Mouse (Mus musculus) adrenal gland, postnatal 4 days (tissue): ENCODE measurements around the gene Sgf29. TPM values are rescaled to one million over a fixed set of nuclear protein-coding genes. Genes with fewer than 3 reads are reported as not detected.

Experiments
- DNase-seq, 2 experiments: peaks; one replicate each; pipeline ENCODE4 v3.0.0; 2021 to 2022; ENCODE audit warnings: low spot score in 2 of 2, mixed read lengths in 2 of 2
- total RNA-seq, 2 experiments: library from RNA; stranded (reverse); gene quantifications; 2 replicates each; pipeline ENCODE4 v1.2.3; 2021

Sgf29 gene
- total RNA-seq, 2 experiments from 2014 or later = 30.4 to 33.5 TPM

- DNase-seq = no peak
Measured at GRCm38 (mm10) chr7:126702861-126703756, 54.0 kb downstream of the Sgf29 start.

GRCm38 (mm10) chr7:126703757-126704077 is 54.6 kb downstream of the Sgf29 start:
- DNase-seq = no peak

GRCm38 (mm10) chr7:126704121-126704980 is 55.2 kb downstream of the Sgf29 start:
- DNase-seq = peak; percentile 43 to 55

GRCm38 (mm10) chr7:126707442-126708174 is 58.5 kb downstream of the Sgf29 start, which contains the start of gene Coro1a:
Gene Coro1a, minus strand, starts transcription at chr7:126707787.
- DNase-seq = no peak

GRCm38 (mm10) chr7:126708175-126708952 is 59.3 kb downstream of the Sgf29 start:
- DNase-seq = no peak

GRCm38 (mm10) chr7:126710266-126710665 is 61.2 kb downstream of the Sgf29 start:
- no peak for DNase-seq

GRCm38 (mm10) chr7:126711910-126712309 is 62.8 kb downstream of the Sgf29 start:
- DNase-seq = no peak

GRCm38 (mm10) chr7:126715679-126716078 is 66.6 kb downstream of the Sgf29 start:
- no peak for DNase-seq

- DNase-seq = no peak
Measured at GRCm38 (mm10) chr7:126717566-126717965, 68.5 kb downstream of the Sgf29 start.

- no peak for DNase-seq
Measured at GRCm38 (mm10) chr7:126718787-126719337, 69.8 kb downstream of the Sgf29 start.

- no peak for DNase-seq
Measured at GRCm38 (mm10) chr7:126721635-126722034, 72.5 kb downstream of the Sgf29 start.

Other genes starting within 250 kb of the Sgf29 start
- gene Cd19, start 234.4 kb upstream of the Sgf29 start, total RNA-seq = 1 to 10 TPM in 1 of 2 experiments, under 1 TPM in 1; 0.48 to 1.6 TPM
- 10 to 100 TPM; 52.1 to 63.2 TPM for gene Rabep2, start 220.6 kb upstream of the Sgf29 start, total RNA-seq
- gene Atp2a1, start 186.2 kb upstream of the Sgf29 start, total RNA-seq = 100 to 1,000 TPM in 1 of 2 experiments, 10 to 100 TPM in 1; 56.9 to 145 TPM
- 10 to 100 TPM; 59.2 to 60.9 TPM for gene Sh2b1, start 173.9 kb upstream of the Sgf29 start, total RNA-seq
- 100 to 1,000 TPM; 158 to 166 TPM for gene Tufm, start 161.9 kb upstream of the Sgf29 start, total RNA-seq
- 100 to 1,000 TPM; 109 to 127 TPM for gene Atxn2l, start 145.9 kb upstream of the Sgf29 start, total RNA-seq
- gene Eif3c, start 82.9 kb upstream of the Sgf29 start, total RNA-seq = 100 to 1,000 TPM; 255 to 260 TPM
- 1 to 10 TPM; 1.1 to 1.2 TPM for gene Apobr, start 64.4 kb upstream of the Sgf29 start, total RNA-seq
- 10 to 100 TPM; 30.7 to 32.1 TPM for gene Cln3, start 63.5 kb upstream of the Sgf29 start, total RNA-seq
- not detected for gene Il27, start 54.4 kb upstream of the Sgf29 start, total RNA-seq
- 10 to 100 TPM in 1 of 2 experiments, 1 to 10 TPM in 1; 7.5 to 15.3 TPM for gene Nupr1, start 18.4 kb upstream of the Sgf29 start, total RNA-seq
- gene Sult1a1, start 27.1 kb downstream of the Sgf29 start, total RNA-seq = 10 to 100 TPM; 24.0 to 45.6 TPM
- gene Bola2, start 46.1 kb downstream of the Sgf29 start, total RNA-seq = 10 to 100 TPM; 85.4 to 98.8 TPM
- 10 to 100 TPM; 18.4 to 18.9 TPM for gene Slx1b, start 46.5 kb downstream of the Sgf29 start, total RNA-seq
- gene Coro1a, start 58.5 kb downstream of the Sgf29 start, total RNA-seq = 10 to 100 TPM; 15.5 to 18.9 TPM
- gene Mapk3, start 110.3 kb downstream of the Sgf29 start, total RNA-seq = 100 to 1,000 TPM; 162 to 172 TPM
- 1 to 10 TPM; 9.3 to 9.5 TPM for gene Gdpd3, start 117.0 kb downstream of the Sgf29 start, total RNA-seq
- 100 to 1,000 TPM; 112 to 122 TPM for gene Ypel3, start 127.6 kb downstream of the Sgf29 start, total RNA-seq
- under 1 TPM; 0.65 to 0.90 TPM for gene Tbx6, start 132.2 kb downstream of the Sgf29 start, total RNA-seq
- 100 to 1,000 TPM; 134 to 142 TPM for gene Ppp4c, start 143.2 kb downstream of the Sgf29 start, total RNA-seq
- gene Fam57b, start 148.4 kb downstream of the Sgf29 start, total RNA-seq = 10 to 100 TPM; 16.7 to 18.0 TPM
- not detected for gene 4930451I11Rik, start 182.3 kb downstream of the Sgf29 start, total RNA-seq
- 1 to 10 TPM; 3.1 to 3.6 TPM for gene Doc2a, start 198.1 kb downstream of the Sgf29 start, total RNA-seq
- 10 to 100 TPM; 32.3 to 41.4 TPM for gene Hirip3, start 212.7 kb downstream of the Sgf29 start, total RNA-seq
- 10 to 100 TPM; 49.7 to 51.9 TPM for gene Ino80e, start 213.1 kb downstream of the Sgf29 start, total RNA-seq
- 100 to 1,000 TPM; 104 to 108 TPM for gene Taok2, start 235.4 kb downstream of the Sgf29 start, total RNA-seq